Mouse (Mus musculus): ENCODE measurements at regions not wholly inside any gene's neighbourhood (a gene's known extent, or its start where the extent isn't known, plus 50 kb on each side); places are given as distances from the start of the nearest gene placed in this dataset.
A peak's percentile ranks its signal among the peaks of the same experiment; 100 is the strongest.

GRCm38 (mm10) chr13:9824904-9825303 is 59.8 kb upstream of the Zmynd11 start:
- ATAC-seq (ENCODE audit: poor library complexity, severe bottlenecking), result peak; percentile 88

- no peak for ATAC-seq (ENCODE audit: poor library complexity, severe bottlenecking)
Observed at GRCm38 (mm10) chr13:9817356-9817755, 52.2 kb upstream of the Zmynd11 start.
